Mouse (Mus musculus) bone marrow macrophage, adult 2 months (primary cell): ENCODE measurements around the gene Srpk1.

Experiments used
- CTCF ChIP-seq: IDR thresholded peaks from 2 replicates; pipeline ENCODE4 v1.5.1; 2012; ENCODE audit warnings: low read depth, mild to moderate bottlenecking, low read length, moderate library complexity
- POLR2A ChIP-seq: IDR thresholded peaks from 2 replicates; pipeline ENCODE4 v1.6.1; 2012; ENCODE audit warnings: mild to moderate bottlenecking, low read depth, low read length, borderline replicate concordance

DNA sequence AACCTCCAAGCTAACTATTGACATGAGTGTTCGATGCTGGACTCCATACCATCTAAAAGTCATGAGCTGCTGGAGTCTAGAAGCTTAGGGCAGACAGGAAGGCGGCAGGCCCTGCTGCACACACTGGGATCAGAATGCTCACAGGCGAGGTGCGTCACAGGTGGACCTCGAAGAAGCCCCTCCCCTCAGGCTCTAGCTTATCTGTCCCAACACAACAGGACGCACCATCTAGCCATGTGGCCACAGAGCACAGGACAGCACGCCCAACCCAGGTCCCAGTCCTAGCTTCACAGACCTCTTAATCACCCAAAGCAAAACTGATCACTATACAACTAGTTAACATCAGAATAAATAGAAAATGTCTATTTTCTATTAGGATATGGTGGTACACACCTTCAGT is 4.4 kb downstream of the Srpk1 start:
- TF ChIP-seq POLR2A (no peak), CTCF (no peak)
